Mouse (Mus musculus) B cell, adult 62 days (primary cell): ENCODE measurements around the gene 1700003H04Rik. TPM values are rescaled to one million over a fixed set of nuclear protein-coding genes. Genes with fewer than 3 reads are reported as not detected.

Experiments
- total RNA-seq: library from RNA; stranded (reverse); gene quantifications from 4 replicates; pipeline ENCODE4 v1.2.4, GENCODE M21; 2023

The 1700003H04Rik gene
- total RNA-seq, result not detected in 4 replicates

GRCm38 (mm10) chr3:124581001-124581400 is at the start of gene 1700003H04Rik:
Gene 1700003H04Rik, minus strand, starts transcription at chr3:124581101.

Other genes with a start within 250 kb of the 1700003H04Rik start
- gene 1700006A11Rik, start 155.1 kb downstream of the 1700003H04Rik start, total RNA-seq, result not detected in 4 replicates